Mouse (Mus musculus): ENCODE results near the gene Donson.

GRCm38 (mm10) chr16:91689791-91690190, 1.2 kb upstream of the Donson start:
- TF ChIP-seq CTCF (IDR thresholded peaks at IDR 0.05; ENCODE audit: insufficient read depth, low read length) (no peak), POLR2A (IDR thresholded peaks at IDR 0.05; ENCODE audit: borderline replicate concordance, extremely low read depth, low read depth, low read length) (no peak)
